Mouse (Mus musculus) spleen, adult 2 months (tissue): ENCODE data around the gene Crkl. TPM values are rescaled to one million over a fixed set of nuclear protein-coding genes. Genes with fewer than 3 reads are reported as not detected.

Source experiments
- DNase-seq, 2 experiments: peaks; one replicate each; pipeline versions ENCODE4 v3.0.0 to v3.0.0-alpha.2; 2012 to 2021; ENCODE audit warnings: low spot score in 2 of 2, low read depth in 1 of 2
- H3K27ac ChIP-seq: fragments of 200-500 bp; 2 replicates; pipeline ENCODE4 v1.5.1; 2012; ENCODE audit warnings: low read length, inconsistent platforms; ENCODE audit not compliant: insufficient read depth
- H3K27me3 ChIP-seq: fragments of 200-500 bp; 2 replicates; pipeline ENCODE4 v1.6.1; 2012; ENCODE audit warnings: mild to moderate bottlenecking, moderate library complexity, low read length, inconsistent platforms; ENCODE audit not compliant: control insufficient read depth, insufficient read depth
- H3K36me3 ChIP-seq: fragments of 200-500 bp; 2 replicates; pipeline ENCODE4 v1.6.1; 2012; ENCODE audit warnings: mild to moderate bottlenecking, low read length, inconsistent platforms; ENCODE audit not compliant: control insufficient read depth, insufficient read depth
- H3K4me1 ChIP-seq: fragments of 200-500 bp; 2 replicates; pipeline ENCODE4 v1.6.1; 2011; ENCODE audit warnings: inconsistent platforms; ENCODE audit not compliant: control insufficient read depth, insufficient read depth, insufficient read length
- H3K4me3 ChIP-seq: fragments of 200-500 bp; 2 replicates; pipeline ENCODE4 v1.5.1; 2011; ENCODE audit warnings: mild to moderate bottlenecking, inconsistent platforms; ENCODE audit not compliant: insufficient read depth, insufficient read length; ENCODE audit errors: extremely low read depth
- CTCF ChIP-seq: fragments of 200-500 bp; IDR thresholded peaks from 2 replicates; pipeline ENCODE4 v1.5.1; 2011; ENCODE audit warnings: mild to moderate bottlenecking, inconsistent platforms; ENCODE audit not compliant: insufficient read depth, insufficient read length, insufficient replicate concordance; ENCODE audit errors: extremely low read depth
- POLR2A ChIP-seq: fragments of 200-500 bp; IDR thresholded peaks from 2 replicates; pipeline ENCODE4 v1.6.1; 2011; ENCODE audit warnings: low read depth, low read length, inconsistent platforms
- WGBS: fragments of 180-500 bp; shearing (Covaris S2); methylation state at CpG from one replicate; pipeline ENCODE4 v1.1.7; 2018; 5-methylcytosine and 5-hydroxymethylcytosine counted together
- polyA plus RNA-seq: library from polyadenylated mRNA; depleted of rRNA; stranded (reverse); fragments of >200 nt; gene quantifications from 2 replicates; pipeline ENCODE4 v1.2.3, GENCODE M21; 2012

Crkl gene
- polyA plus RNA-seq, 1 experiment = 50.5 TPM

- Histone ChIP-seq H3K27ac (no peak overlapping the region), H3K36me3 (peaks cover 7% of the 10 kb centered on the region), H3K4me3 (no peak overlapping the region), H3K27me3 (no peaks in the 10 kb centered on the region), H3K4me1 (no peaks in the 10 kb centered on the region)
- TF ChIP-seq CTCF (no peak), POLR2A (no peak)
- 82% methylated on average over 4 of the region's 4 CpGs for WGBS
- no peak for DNase-seq
Measured at GRCm38 (mm10) chr16:17466875-17467663, 15.3 kb downstream of the Crkl start.

DNA sequence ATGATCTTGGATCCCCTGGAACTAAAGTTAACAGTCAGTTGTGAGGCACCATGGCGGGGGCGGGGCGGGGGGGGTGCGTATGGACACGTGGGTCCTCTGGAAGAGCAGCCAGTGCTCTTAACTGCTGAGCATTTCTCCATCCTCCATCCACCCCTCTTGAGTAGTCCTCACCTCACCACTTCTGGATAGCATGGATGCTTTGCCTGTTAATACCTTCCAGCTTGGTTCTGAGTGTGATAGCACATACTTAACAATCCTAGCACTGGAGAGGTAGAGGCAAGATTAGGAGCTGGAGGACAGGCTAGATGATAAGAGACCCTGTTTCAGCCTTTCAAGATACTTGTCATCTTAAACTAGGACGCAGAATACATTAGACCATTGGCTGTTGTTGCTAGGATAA is 20.7 kb downstream of the Crkl start:
- H3K36me3 ChIP-seq = peaks cover 7% of the 10 kb centered on the region

GRCm38 (mm10) chr16:17474091-17474490 is 22.3 kb downstream of the Crkl start:
- DNase-seq = peak in 1 of 2 experiments; percentile 11
- no peak for TF ChIP-seq POLR2A
- TF ChIP-seq CTCF = peak; percentile 47; the same call in 1 of the 2 replicates
- Histone ChIP-seq H3K36me3 (peaks cover 8% of the 10 kb centered on the region), H3K4me3 (no peak overlapping the region), H3K4me1 (no peaks in the 10 kb centered on the region; the same call in 1 of the 2 replicates), H3K27ac (no peak overlapping the region), H3K27me3 (no peaks in the 10 kb centered on the region)

More for the DNA sequence above, 20.7 kb downstream of the Crkl start:
- no peaks in the 10 kb centered on the region for H3K27me3 ChIP-seq
- TF ChIP-seq POLR2A = no peak
- TF ChIP-seq CTCF = no peak
- H3K4me1 ChIP-seq = no peaks in the 10 kb centered on the region
- no peak overlapping the region for H3K27ac ChIP-seq
- no peak overlapping the region for H3K4me3 ChIP-seq
- WGBS = 89% methylated on average over 6 of the region's 6 CpGs
- no peak for DNase-seq

GRCm38 (mm10) chr16:17474761-17475160 is 23.0 kb downstream of the Crkl start:
- WGBS = 75% methylated on average over 2 of the region's 2 CpGs
- no peak for DNase-seq
- H3K27me3 ChIP-seq = no peaks in the 10 kb centered on the region
- no peak overlapping the region for H3K4me3 ChIP-seq
- H3K27ac ChIP-seq = no peak overlapping the region
- peaks cover 6% of the 10 kb centered on the region for H3K36me3 ChIP-seq
- no peaks in the 10 kb centered on the region; the same call in 1 of the 2 replicates for H3K4me1 ChIP-seq
- TF ChIP-seq POLR2A (no peak), CTCF (no peak)

DNA sequence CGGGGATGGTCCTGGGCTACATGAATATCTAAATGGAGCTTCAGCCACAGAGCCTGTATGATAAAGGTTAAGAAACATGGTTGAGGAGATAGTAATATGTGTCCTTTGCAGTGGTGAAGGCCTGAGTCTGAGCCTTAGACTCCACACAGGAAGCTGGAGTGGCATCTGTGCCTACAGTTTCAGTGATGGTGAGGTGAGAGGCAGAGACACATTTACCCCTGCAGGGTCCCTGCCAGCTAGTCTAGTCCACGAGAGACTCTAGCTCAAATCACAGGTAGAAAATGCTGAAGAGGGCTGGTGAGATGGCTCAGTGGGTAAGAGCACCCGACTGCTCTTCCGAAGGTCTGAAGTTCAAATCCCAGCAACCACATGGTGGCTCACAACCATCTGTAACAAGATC is 23.5 kb downstream of the Crkl start:
- Histone ChIP-seq H3K4me1 (no peaks in the 10 kb centered on the region; the same call in 1 of the 2 replicates), H3K36me3 (peaks cover 3% of the 10 kb centered on the region)
- no peak for TF ChIP-seq CTCF

DNA sequence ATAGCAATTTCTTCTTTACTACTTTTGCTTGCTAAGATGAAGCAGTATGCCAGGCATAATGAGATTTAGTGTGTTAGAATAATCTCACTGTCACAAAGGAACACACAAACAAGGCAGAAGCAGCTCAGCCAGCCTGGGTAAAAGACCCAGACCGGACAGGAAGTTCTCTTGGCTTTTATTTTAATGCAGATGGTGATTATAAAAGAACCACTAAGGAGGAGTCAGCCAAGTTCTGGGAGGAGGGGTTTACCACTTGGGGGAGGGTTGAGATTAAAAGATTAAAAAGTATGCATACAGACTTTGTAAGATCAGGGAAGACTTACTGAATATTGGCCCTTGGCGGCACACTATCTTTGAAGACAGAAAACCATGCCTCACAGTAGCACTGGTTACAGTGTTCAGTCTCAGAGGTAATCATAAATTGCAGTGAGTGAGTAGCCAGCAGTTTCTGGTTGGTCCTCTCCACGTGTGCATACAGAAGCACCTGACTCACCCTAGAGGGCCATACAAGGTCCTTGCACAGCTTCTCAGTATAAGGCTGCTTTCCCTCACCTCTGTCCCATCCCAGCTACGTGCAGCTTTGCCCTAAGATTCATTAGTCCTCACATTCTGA is 26.6 kb downstream of the Crkl start:
- no peak overlapping the region for H3K27ac ChIP-seq
- H3K36me3 ChIP-seq = peaks cover 6% of the 10 kb centered on the region
- TF ChIP-seq POLR2A = no peak
- no peak for TF ChIP-seq CTCF
- H3K4me1 ChIP-seq = no peaks in the 10 kb centered on the region; the same call in 1 of the 2 replicates
- no peak for DNase-seq
- H3K4me3 ChIP-seq = no peak overlapping the region
- WGBS = 69% methylated on average over 4 of the region's 4 CpGs
- H3K27me3 ChIP-seq = no peaks in the 10 kb centered on the region

More for the DNA sequence above, 23.5 kb downstream of the Crkl start:
- 96% methylated on average over 4 of the region's 4 CpGs for WGBS
- DNase-seq = no peak
- H3K27ac ChIP-seq = no peak overlapping the region
- H3K27me3 ChIP-seq = no peaks in the 10 kb centered on the region
- no peak overlapping the region for H3K4me3 ChIP-seq

DNA sequence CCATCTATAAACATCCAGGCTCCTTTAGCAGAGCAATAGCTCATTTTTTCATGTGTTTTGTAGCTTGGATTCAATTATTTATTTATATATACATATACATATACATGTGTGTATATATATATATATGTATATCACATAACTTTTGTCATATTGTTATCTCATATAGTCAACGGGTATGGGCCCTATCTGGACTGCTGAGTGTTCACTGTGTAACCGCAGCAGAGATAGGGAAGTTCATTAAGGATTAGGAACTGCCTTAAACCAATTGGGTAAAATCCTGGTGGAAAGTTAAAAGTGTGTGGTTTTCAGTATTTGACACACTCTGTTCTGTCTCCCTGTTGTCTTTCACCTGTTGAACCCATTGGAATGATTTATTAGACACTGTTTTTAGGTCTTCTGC is 29.7 kb downstream of the Crkl start:
- Histone ChIP-seq H3K4me3 (no peak overlapping the region), H3K36me3 (peaks cover 24% of the 10 kb centered on the region), H3K4me1 (no peaks in the 10 kb centered on the region; the same call in 1 of the 2 replicates), H3K27me3 (no peaks in the 10 kb centered on the region), H3K27ac (no peak overlapping the region)
- 66% methylated on average over 2 of the region's 2 CpGs for WGBS
- DNase-seq = no peak
- no peak for TF ChIP-seq POLR2A
- no peak for TF ChIP-seq CTCF
